Mouse (Mus musculus): Measurements from ENCODE around the gene Gm17490. TPM values are rescaled to one million over a fixed set of nuclear protein-coding genes. Genes with fewer than 3 reads are reported as not detected.

Gene Gm17490
- polyA plus RNA-seq (2017; shearing (Covaris generic)), result not detected

DNA sequence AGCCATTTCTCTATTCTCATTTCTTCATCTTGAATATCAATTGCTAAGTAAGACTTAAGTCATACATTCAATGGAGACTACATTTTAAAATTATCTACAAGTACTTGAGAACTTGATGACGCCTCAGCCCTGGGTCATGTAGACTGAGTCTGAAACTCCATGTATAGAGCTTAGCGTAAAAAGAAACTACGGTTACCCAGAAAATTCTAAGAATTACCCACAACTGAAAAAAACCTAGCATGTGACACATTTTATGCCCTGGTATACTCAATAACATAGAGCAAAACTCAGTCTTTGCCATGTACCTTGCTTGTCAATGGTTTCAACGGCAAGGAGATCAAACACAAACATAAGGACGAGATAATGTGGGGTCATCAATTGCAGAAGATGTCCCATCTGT is at the start of gene Gm17490:
TSS of gene Gm17490 (minus strand) at position 375 of the 400 bp plus-strand sequence.

DNA sequence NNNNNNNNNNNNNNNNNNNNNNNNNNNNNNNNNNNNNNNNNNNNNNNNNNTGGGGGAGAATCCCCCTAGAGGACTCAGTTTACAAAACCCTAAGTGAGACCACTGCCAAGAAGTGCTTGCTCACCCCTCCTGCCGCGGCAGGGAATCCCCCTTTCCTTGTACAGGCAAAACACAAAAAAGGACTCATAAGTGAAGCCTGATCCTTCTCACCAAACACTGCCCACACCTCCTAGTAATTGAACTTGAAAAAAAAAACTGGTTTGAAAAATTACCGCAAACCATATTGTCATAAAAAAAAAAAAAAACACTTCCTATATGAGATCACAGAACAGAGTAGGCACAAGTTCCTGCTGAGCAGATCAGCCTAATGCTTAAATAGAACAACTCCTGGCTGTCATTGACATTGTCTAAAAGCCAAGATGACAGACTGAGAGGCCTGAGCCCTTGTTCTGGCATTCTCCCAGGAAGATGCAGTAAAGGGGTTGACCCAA is 16.4 kb upstream of the Gm17490 start, which contains the start of gene Il2ra:
TSS of gene Il2ra (plus strand) at position 357 of the 491 bp plus-strand sequence.

DNA sequence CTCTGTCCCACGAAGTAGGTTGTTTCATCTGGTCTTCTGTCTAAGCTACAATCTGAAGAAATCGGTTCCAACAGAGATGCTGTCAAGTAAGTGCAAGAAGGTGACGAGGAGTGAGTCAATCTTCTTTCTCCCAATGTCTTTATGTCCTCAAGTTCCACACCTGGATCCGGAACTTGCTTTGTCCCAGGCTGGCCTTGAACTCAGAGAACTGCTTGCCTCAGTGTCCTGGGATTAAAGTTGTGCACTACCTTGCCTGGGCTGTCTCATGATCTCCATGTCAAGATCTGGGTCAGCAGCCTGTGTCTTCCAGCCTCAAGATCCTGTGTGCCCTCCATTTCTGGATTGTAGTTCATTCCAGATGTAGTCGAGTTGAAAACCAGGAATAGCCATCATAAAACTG is 22.0 kb downstream of the Gm17490 start, which contains the start of gene Rbm17:
TSS of gene Rbm17 (minus strand) at position 101 of the 400 bp plus-strand sequence.

Other genes starting within 250 kb of the Gm17490 start
- gene Pfkfb3, start 72.2 kb downstream of the Gm17490 start, polyA plus RNA-seq (2017; shearing (Covaris generic)), result 10 to 100 TPM; 14.1 to 16.5 TPM
- 100 to 1,000 TPM; 130 to 143 TPM for gene Rbm17, start 22.1 kb downstream of the Gm17490 start, polyA plus RNA-seq (2017; shearing (Covaris generic))
- 100 to 1,000 TPM in 1 of 2 experiments, 10 to 100 TPM in 1; 62.7 to 284 TPM for gene Il2ra, start 16.5 kb upstream of the Gm17490 start, polyA plus RNA-seq (2017; shearing (Covaris generic))
- gene Il15ra, start 79.0 kb upstream of the Gm17490 start, polyA plus RNA-seq (2017; shearing (Covaris generic)), result 10 to 100 TPM; 33.2 to 36.3 TPM
- gene Fbh1, start 151.3 kb upstream of the Gm17490 start, polyA plus RNA-seq (2017; shearing (Covaris generic)), result 10 to 100 TPM; 77.1 to 84.8 TPM
- 10 to 100 TPM; 71.6 to 77.9 TPM for gene Ankrd16, start 151.6 kb upstream of the Gm17490 start, polyA plus RNA-seq (2017; shearing (Covaris generic))

All from inflammation-experienced regulatory T-cells (primary cell).